Mouse (Mus musculus): ENCODE measurements around the gene Nln. TPM values are rescaled to one million over a fixed set of nuclear protein-coding genes. Genes with fewer than 3 reads are reported as not detected.

Nln gene
- 24.2 and 25.1 TPM in 2 replicates for total RNA-seq (2012; rRNA removed)

DNA sequence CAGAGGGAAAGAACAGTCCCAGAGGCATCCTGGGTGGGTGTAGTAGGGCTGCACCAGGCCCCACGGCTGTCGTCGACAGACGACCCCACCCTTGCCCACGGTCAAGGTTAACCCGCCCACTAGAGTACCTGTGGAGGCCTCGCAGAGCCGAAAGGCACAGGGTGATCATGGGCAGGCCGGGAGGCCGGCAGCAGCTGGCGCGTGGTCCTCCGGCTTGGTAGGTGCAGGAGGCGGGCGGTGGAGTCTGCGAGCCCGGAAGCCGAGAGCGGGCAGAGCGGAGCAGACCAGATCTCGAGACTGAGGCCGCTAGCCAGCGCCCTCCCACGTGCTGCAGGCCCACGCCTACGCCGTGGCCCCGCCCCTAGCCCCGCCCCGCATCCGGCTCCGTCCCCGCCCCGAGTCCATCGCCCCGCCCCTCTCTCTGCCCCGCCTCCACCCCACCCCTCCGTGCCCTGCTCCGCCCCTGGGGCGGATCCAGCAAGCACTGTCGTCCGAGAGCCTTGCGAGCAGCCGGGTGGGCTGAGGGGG is at the start of gene Nln, which contains the start of gene Sgtb:
Nln (minus strand) TSS at position 327 of the 528 bp plus-strand sequence.
Sgtb (plus strand) TSS at position 454 of the 528 bp plus-strand sequence.
- in situ Hi-C loops (cut with MboI; ENCODE audit: low sequenced_read_pairs in 2 of 2, unreplicated experiment in 2 of 2), result no loop called here
- Histone ChIP-seq H3K36me3 (ENCODE audit: control insufficient read depth, insufficient read depth, low read length, poor library complexity, severe bottlenecking) (no peaks in the 10 kb centered on the region), H3K9ac (ENCODE audit: insufficient read depth, low read depth, low read length, poor library complexity, severe bottlenecking) (peak within 1 kb of the TSS; percentile 80), H3K9me3 (ENCODE audit: control insufficient read depth, insufficient read depth, low read depth, low read length) (no peaks in the 10 kb centered on the region), H3K27ac (ENCODE audit: insufficient read depth, low read depth, low read length, poor library complexity, severe bottlenecking) (no peak within 1 kb of the TSS), H3K4me1 (ENCODE audit: control insufficient read depth in 2 of 2, insufficient read depth in 2 of 2, low read length in 2 of 2, poor library complexity in 1 of 2) (peaks cover 0 to 2% of the 10 kb centered on the region in 2 experiments; a peak in 1 of 4 replicates), H3K4me3 (ENCODE audit: insufficient read depth in 1 of 2, low read depth in 1 of 2, low read length in 2 of 2, poor library complexity in 1 of 2, severe bottlenecking in 1 of 2) (peak within 1 kb of the TSS; percentile 95 to 98)
- TF ChIP-seq CHD2 (IDR thresholded peaks at IDR 0.05; ENCODE audit: low read depth, low read length) (no peak), MAFK (IDR thresholded peaks at IDR 0.05; ENCODE audit: insufficient read depth, low read depth, low read length) (no peak), ZC3H11A (IDR thresholded peaks at IDR 0.05; ENCODE audit: borderline replicate concordance, low read depth, low read length) (no peak), HCFC1 (IDR thresholded peaks at IDR 0.05; ENCODE audit: borderline replicate concordance, insufficient read depth, low read length) (no peak), ZNF384 (IDR thresholded peaks at IDR 0.05; ENCODE audit: low read depth, low read length) (no peak)
- DNase-seq (ENCODE audit: low read depth, low spot score), result peak; percentile 59

DNA sequence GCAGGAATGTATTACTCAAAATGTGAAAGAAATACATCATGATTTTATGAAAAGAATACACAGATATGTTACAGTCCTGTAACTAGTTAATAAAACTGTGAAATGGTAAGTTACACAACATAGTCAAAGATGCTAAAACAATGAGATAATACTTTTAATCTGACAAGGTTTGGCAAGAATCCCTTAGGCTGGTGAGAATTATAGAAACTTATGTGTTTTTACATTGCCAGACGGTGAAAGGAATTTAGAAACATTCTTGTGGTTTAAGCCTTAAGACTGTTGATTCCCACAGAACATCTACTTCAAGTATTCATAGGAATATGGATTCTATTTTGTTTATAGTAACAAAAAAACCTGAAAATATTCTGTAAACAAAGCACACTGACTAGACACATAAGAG is 46.3 kb upstream of the Nln start:
- Histone ChIP-seq H3K9me3 (ENCODE audit: control insufficient read depth, insufficient read depth, low read depth, low read length) (no peaks in the 10 kb centered on the region), H3K27ac (ENCODE audit: insufficient read depth, low read depth, low read length, poor library complexity, severe bottlenecking) (no peak overlapping the region), H3K36me3 (ENCODE audit: control insufficient read depth, insufficient read depth, low read length, poor library complexity, severe bottlenecking) (peaks cover 9% of the 10 kb centered on the region), H3K4me1 (ENCODE audit: control insufficient read depth in 2 of 2, insufficient read depth in 2 of 2, low read length in 2 of 2, poor library complexity in 1 of 2) (no peaks in the 10 kb centered on the region), H3K9ac (ENCODE audit: insufficient read depth, low read depth, low read length, poor library complexity, severe bottlenecking) (no peak overlapping the region), H3K4me3 (ENCODE audit: insufficient read depth in 1 of 2, low read depth in 1 of 2, low read length in 2 of 2, poor library complexity in 1 of 2, severe bottlenecking in 1 of 2) (no peak overlapping the region)
- TF ChIP-seq MAFK (IDR thresholded peaks at IDR 0.05; ENCODE audit: insufficient read depth, low read depth, low read length) (no peak), HCFC1 (IDR thresholded peaks at IDR 0.05; ENCODE audit: borderline replicate concordance, insufficient read depth, low read length) (no peak), ZNF384 (IDR thresholded peaks at IDR 0.05; ENCODE audit: low read depth, low read length) (no peak), ZC3H11A (IDR thresholded peaks at IDR 0.05; ENCODE audit: borderline replicate concordance, low read depth, low read length) (no peak), CHD2 (IDR thresholded peaks at IDR 0.05; ENCODE audit: low read depth, low read length) (no peak)
- DNase-seq (ENCODE audit: low read depth, low spot score), result no peak
- in situ Hi-C loops (cut with MboI; ENCODE audit: low sequenced_read_pairs in 2 of 2, unreplicated experiment in 2 of 2), result no loop called here

DNA sequence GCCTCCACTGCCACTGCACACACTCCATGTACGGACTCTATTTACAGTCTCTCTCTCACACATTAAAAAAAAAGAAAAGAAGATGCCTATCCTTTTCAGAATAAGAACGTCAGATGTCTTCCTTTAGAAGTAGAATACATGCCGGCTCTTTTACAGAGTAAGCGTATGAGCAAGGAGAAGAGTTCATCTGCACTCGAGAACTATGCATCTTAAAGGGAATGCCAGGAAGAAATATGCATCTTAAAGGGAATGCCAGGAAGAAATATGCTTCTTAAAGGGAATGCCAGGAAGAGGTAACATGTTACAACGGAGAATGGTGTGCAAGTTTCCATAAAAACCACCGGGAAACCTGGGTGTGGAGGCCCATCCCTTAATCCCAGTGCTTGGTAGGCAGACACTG is 45.7 kb upstream of the Nln start:
- DNase-seq (ENCODE audit: low read depth, low spot score), result no peak
- H3K4me3 ChIP-seq (ENCODE audit: insufficient read depth in 1 of 2, low read depth in 1 of 2, low read length in 2 of 2, poor library complexity in 1 of 2, severe bottlenecking in 1 of 2), result no peak overlapping the region
- TF ChIP-seq CHD2 (IDR thresholded peaks at IDR 0.05; ENCODE audit: low read depth, low read length), result no peak
- no peak for TF ChIP-seq MAFK (IDR thresholded peaks at IDR 0.05; ENCODE audit: insufficient read depth, low read depth, low read length)
- no peak for TF ChIP-seq HCFC1 (IDR thresholded peaks at IDR 0.05; ENCODE audit: borderline replicate concordance, insufficient read depth, low read length)
- TF ChIP-seq ZNF384 (IDR thresholded peaks at IDR 0.05; ENCODE audit: low read depth, low read length), result no peak
- TF ChIP-seq ZC3H11A (IDR thresholded peaks at IDR 0.05; ENCODE audit: borderline replicate concordance, low read depth, low read length), result no peak
- no peaks in the 10 kb centered on the region for H3K4me1 ChIP-seq (ENCODE audit: control insufficient read depth in 2 of 2, insufficient read depth in 2 of 2, low read length in 2 of 2, poor library complexity in 1 of 2)
- H3K9me3 ChIP-seq (ENCODE audit: control insufficient read depth, insufficient read depth, low read depth, low read length), result no peaks in the 10 kb centered on the region
- no peak overlapping the region for H3K27ac ChIP-seq (ENCODE audit: insufficient read depth, low read depth, low read length, poor library complexity, severe bottlenecking)
- in situ Hi-C loops (cut with MboI; ENCODE audit: low sequenced_read_pairs in 2 of 2, unreplicated experiment in 2 of 2), result no loop called here
- peaks cover 5% of the 10 kb centered on the region for H3K36me3 ChIP-seq (ENCODE audit: control insufficient read depth, insufficient read depth, low read length, poor library complexity, severe bottlenecking)
- no peak overlapping the region for H3K9ac ChIP-seq (ENCODE audit: insufficient read depth, low read depth, low read length, poor library complexity, severe bottlenecking)

DNA sequence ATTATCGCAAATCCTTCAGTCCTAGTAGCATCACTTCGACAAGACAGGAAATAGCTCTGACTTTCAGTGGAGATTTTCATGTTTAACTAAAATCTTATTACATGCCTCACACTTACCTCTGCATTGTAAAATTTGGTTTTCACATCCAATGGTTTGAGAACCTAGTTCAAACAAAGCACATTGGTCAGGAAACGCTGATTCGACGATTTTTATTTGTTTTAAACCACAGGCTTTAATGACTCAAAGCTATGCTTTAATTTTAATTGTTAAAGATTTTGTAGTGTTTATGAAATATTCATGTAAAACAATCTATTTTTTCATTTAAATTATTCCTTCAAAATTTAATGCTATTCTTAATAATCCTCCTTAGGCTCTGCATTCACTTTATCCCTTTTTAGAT is 44.8 kb upstream of the Nln start:
- TF ChIP-seq HCFC1 (IDR thresholded peaks at IDR 0.05; ENCODE audit: borderline replicate concordance, insufficient read depth, low read length), result no peak
- TF ChIP-seq MAFK (IDR thresholded peaks at IDR 0.05; ENCODE audit: insufficient read depth, low read depth, low read length), result peak; percentile 72; the same call in 1 of the 2 replicates
- peaks cover 5% of the 10 kb centered on the region for H3K36me3 ChIP-seq (ENCODE audit: control insufficient read depth, insufficient read depth, low read length, poor library complexity, severe bottlenecking)

DNA sequence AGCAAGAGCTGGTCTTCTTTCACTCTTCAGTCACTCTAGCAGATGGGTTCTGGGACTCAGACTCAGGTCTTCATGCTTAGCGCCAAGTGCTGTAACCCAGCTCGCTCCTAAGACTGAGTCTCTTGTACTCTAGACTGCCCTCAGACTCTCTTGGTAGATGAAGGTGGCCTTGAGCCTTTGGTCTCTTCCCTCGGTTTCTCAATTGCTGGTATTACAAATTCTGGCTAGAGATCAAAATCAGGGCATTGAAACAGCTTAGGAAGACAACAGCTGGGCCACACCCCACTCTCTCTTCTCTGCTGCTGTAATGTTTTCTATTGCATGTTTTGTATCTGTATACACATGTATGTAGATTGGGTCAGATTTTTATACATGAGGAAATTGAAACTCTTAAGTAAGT is 36.2 kb upstream of the Nln start:
- no peak for TF ChIP-seq MAFK (IDR thresholded peaks at IDR 0.05; ENCODE audit: insufficient read depth, low read depth, low read length)
- no peak for TF ChIP-seq HCFC1 (IDR thresholded peaks at IDR 0.05; ENCODE audit: borderline replicate concordance, insufficient read depth, low read length)
- TF ChIP-seq ZC3H11A (IDR thresholded peaks at IDR 0.05; ENCODE audit: borderline replicate concordance, low read depth, low read length), result no peak
- no peak for TF ChIP-seq ZNF384 (IDR thresholded peaks at IDR 0.05; ENCODE audit: low read depth, low read length)
- Histone ChIP-seq H3K4me3 (ENCODE audit: insufficient read depth in 1 of 2, low read depth in 1 of 2, low read length in 2 of 2, poor library complexity in 1 of 2, severe bottlenecking in 1 of 2) (no peak overlapping the region), H3K9me3 (ENCODE audit: control insufficient read depth, insufficient read depth, low read depth, low read length) (no peaks in the 10 kb centered on the region), H3K36me3 (ENCODE audit: control insufficient read depth, insufficient read depth, low read length, poor library complexity, severe bottlenecking) (peaks cover 28% of the 10 kb centered on the region), H3K4me1 (ENCODE audit: control insufficient read depth in 2 of 2, insufficient read depth in 2 of 2, low read length in 2 of 2, poor library complexity in 1 of 2) (no peaks in the 10 kb centered on the region), H3K27ac (ENCODE audit: insufficient read depth, low read depth, low read length, poor library complexity, severe bottlenecking) (no peak overlapping the region), H3K9ac (ENCODE audit: insufficient read depth, low read depth, low read length, poor library complexity, severe bottlenecking) (no peak overlapping the region)
- no peak for DNase-seq (ENCODE audit: low read depth, low spot score)
- in situ Hi-C loops (cut with MboI; ENCODE audit: low sequenced_read_pairs in 2 of 2, unreplicated experiment in 2 of 2), result no loop called here

More for the DNA sequence above, 44.8 kb upstream of the Nln start:
- in situ Hi-C loops (cut with MboI; ENCODE audit: low sequenced_read_pairs in 2 of 2, unreplicated experiment in 2 of 2), result no loop called here
- no peak overlapping the region for H3K4me3 ChIP-seq (ENCODE audit: insufficient read depth in 1 of 2, low read depth in 1 of 2, low read length in 2 of 2, poor library complexity in 1 of 2, severe bottlenecking in 1 of 2)
- no peak overlapping the region for H3K27ac ChIP-seq (ENCODE audit: insufficient read depth, low read depth, low read length, poor library complexity, severe bottlenecking)
- no peaks in the 10 kb centered on the region for H3K4me1 ChIP-seq (ENCODE audit: control insufficient read depth in 2 of 2, insufficient read depth in 2 of 2, low read length in 2 of 2, poor library complexity in 1 of 2)
- no peaks in the 10 kb centered on the region for H3K9me3 ChIP-seq (ENCODE audit: control insufficient read depth, insufficient read depth, low read depth, low read length)
- H3K9ac ChIP-seq (ENCODE audit: insufficient read depth, low read depth, low read length, poor library complexity, severe bottlenecking), result no peak overlapping the region
- no peak for DNase-seq (ENCODE audit: low read depth, low spot score)
